Mouse (Mus musculus): ENCODE measurements around the gene Pycr1.

The Pycr1 gene

DNA sequence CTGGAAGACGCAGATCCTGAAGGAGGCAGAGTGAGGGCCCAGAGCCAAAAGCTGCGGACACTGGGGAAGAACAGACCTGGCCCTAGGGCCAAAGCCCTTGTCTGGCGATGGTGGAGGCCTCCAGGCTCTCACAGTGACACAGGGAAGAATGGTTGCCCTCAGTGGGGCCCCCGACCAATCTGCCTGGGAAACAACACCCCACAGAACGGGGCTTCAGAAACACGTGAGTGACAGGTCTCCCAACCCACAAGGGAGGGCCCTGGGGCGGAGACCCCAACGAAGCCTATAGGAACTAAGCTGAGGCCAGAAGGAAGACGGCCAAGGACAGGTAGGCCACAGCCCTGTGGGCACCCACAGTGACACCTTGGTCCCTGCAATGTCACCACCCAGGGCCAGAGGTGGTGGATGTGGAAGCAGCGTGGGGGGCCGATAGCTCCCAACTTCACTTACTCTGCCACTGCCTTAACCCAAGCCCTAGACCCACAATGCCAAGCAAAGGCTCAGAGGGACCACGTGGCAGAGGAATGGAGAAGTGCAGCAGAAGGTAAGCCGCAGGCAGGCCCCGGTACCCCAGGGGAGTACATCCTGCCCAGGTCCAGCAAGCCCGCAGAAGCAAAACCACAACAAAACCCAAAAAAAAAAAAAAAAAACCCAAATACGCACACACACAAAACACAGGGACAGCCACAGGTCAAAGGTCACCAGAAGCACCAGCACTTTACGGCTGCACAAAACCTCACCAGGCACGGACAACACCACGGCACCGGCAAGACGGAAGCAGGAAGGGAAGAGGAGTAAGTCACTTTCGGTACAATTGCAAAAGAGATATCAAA lies 15.9 kb downstream of the Pycr1 start:
- DNase-seq (ENCODE audit: low spot score in 2 of 2): peak; percentile 62 to 81

DNA sequence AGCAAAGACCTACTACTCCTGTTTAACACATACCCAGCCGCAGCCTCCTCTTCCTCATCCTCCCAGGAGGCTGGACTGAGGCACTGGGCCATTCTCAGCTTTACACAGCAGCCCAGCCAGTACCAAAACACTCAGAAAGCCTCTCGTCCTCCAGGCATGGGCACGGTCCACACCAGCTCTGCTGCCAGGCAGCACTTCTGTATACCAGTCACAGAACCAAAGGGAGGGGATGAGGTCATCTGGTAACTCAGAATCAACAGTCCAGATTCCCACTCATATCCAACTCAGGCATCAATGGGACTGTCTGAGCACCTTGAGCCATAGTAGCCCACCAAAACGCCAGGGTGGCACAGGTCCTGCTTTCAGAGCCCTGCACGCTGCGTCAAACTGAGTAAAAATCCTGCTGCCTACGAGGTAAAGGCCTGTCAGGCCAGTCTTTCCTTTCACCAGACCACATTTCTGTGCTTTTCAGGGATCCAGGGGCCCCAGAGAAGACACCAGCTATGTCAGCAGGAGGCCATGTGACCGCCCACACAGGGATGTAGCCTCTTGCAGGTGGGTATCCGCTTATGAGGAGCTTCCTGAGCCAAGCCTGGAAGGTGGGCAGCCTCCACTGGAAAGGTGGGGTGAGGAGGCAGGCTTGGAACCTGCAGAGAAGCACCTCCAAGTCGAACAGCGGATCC lies 16.6 kb downstream of the Pycr1 start:
- DNase-seq (ENCODE audit: low spot score in 2 of 2): peak in 1 of 2 experiments; percentile 63

GRCm38 (mm10) chr11:120625152-120625775 lies 18.3 kb downstream of the Pycr1 start, which contains the start of gene Sirt7:
Gene Sirt7 (minus strand): TSS chr11:120625240.
- no peak for DNase-seq (ENCODE audit: low spot score in 2 of 2)

- DNase-seq (ENCODE audit: low spot score in 2 of 2): peak; percentile 85 to 93
These were observed 18.9 kb downstream of the Pycr1 start for GRCm38 (mm10) chr11:120624680-120625111.

DNA sequence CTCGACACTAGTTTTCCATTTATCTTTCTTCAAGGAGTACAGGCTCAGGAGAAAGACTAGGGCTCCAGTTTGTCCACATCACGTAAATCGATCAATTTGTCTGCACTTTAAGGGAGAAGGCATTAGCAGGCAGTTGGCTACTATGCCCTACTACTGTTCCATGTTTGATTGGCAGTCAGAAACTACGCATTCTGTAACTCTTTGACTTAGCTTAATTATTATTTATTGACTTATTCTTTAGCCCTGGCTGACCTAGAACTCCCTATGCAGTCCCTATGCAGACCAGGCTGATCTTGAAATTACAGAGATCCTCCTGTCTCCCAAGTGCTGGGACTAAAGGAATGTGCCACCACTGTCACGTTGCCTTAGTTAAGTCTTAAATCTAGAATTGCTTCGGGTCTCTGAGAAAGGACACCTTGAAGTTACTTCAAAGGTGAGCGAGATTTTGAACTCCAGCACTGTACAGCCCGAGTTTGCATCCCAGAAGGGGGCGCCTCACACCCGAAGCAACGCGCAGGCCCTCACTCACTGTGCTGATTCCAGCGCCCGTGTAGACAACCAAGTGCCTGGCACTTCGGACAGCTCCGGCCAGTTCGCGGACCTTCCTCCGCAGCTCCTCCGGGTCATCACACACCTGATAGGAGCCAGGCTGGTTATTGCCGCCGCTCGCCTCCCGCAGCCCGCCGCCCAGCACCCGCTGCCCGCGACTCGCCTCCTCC lies 19.4 kb downstream of the Pycr1 start:
- peak; percentile 80 to 91 for DNase-seq (ENCODE audit: low spot score in 2 of 2)

GRCm38 (mm10) chr11:120622805-120623204 lies 20.8 kb downstream of the Pycr1 start:
- DNase-seq (ENCODE audit: low spot score in 2 of 2): peak in 1 of 2 experiments; percentile 53

DNA sequence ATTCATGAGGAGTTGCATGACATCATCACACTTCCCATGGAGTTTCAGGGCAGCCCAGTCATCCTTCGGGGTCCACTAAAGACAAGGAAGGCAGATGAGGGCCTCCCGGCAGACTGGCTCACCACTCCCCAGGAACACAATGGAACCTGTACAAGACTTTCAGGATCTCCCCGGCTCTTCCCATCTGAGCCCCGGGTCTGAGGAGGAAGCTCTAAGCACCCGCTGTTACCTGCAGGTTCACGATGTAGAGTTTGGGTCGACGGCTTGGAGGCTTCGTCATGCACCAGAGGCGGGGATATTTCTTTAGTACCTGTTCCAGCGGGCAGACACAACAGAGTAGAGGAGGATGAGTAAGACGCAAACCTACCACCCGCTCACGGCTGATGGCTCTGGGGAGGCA lies 23.4 kb downstream of the Pycr1 start:
- DNase-seq (ENCODE audit: low spot score in 2 of 2): no peak

DNA sequence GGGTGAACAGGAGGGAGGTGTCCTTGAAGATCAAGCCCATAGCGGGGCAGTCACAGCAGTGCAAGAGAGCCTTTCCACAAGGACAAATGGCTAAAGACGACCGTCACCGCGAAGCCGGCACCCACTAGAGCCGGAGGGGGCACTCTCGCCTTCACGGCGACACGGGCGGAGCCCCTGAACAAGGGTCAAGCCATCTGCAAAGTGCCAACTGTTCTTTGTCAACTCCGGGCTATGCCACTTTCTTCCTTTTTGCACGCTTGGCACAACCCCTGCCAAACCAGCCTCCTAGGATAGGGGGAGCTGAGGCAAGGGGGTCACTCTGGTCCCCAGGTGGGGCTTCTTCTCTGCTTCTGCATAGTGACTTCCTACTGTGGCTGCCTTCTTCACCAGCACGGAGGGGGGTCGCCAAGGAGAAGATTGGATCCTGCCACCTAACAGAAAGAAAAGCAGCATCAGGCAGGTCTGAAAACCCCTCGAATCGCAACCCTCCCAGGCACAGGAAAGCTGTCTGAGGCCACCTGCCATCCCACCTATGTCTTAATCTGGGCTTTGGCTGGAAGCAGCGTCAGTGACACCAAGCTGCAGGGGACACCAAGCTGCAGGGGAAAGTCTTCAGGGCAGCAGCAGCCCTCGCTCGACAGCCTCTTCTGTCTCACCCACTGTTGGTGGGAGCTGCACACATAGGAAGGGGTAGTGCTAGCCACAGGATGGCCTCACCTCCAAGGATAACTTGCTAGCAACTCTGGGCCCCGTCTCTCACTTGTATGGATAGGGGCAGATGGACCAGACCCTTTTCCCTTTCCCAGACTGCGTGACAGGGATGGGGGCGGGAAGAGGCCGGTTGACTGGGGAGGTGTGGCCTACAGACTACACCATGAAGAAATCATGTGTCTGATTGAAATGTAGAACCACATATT lies 24.7 kb downstream of the Pycr1 start:
- peak in 1 of 2 experiments; percentile 65 for DNase-seq (ENCODE audit: low spot score in 2 of 2)

DNA sequence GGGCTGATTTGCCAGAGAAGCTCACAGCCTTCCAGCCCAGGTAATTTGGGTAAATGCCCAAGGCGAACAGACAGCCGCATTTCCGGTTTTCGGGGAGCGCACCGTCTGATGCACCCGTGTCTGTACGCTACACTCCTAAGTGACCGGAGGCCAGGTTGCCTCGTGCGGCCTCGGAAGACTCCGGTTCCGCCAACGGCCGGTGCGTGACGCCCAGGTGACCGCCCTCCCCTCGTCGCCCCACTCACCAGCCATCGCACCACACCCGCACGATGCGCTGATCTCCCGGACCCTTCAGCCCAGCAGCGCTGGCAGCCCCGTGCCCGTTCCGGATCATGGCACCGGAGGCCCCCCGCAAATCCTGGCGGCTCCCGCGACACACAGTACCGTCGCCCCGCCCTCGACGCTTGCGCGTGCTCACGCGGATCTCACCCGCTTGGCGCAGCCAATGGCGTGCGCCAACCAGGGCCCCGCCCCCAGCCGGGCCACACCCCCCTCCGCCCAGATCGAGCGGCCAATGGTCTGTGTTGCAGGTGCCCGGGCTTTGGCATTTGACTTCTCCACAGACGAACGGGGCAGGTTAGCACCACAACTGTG lies 26.0 kb downstream of the Pycr1 start, which contains the start of gene Pcyt2:
Gene Pcyt2 (minus strand): TSS at position 418 of the 594 bp plus-strand sequence.
- DNase-seq (ENCODE audit: low spot score in 2 of 2): peak; percentile 96 to 97

- no peak for DNase-seq (ENCODE audit: low spot score in 2 of 2)
These were observed 26.8 kb downstream of the Pycr1 start for GRCm38 (mm10) chr11:120616617-120617294.

DNA sequence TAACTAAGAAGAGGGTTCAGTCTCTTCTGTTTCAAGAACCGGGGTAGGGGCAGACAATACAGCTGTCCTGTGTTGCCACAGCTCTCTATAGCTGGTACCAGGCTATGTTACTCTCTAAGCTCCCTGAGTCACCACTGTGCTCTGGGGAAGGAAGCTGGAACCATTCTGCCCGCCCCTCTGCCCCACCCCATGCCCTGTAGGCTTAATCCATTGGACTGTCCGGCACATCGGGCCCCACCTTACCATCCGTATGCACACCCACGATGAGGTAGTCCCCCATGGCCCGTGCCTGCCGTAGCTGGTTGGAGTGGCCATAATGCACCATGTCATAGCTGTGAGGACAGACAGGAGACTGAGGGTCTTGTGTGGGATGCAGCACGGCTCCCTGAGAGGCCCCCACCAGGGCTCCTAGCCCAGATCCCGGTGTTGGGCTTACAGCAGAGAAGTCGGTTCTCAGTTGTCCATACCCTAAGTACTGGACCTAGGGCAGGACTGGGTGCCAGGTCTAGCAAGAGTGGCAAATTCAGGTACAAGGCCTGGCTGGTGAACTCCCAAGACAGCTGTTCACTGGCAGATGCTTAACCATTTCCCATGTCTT lies 27.9 kb downstream of the Pycr1 start:
- no peak for DNase-seq (ENCODE audit: low spot score in 2 of 2)

DNA sequence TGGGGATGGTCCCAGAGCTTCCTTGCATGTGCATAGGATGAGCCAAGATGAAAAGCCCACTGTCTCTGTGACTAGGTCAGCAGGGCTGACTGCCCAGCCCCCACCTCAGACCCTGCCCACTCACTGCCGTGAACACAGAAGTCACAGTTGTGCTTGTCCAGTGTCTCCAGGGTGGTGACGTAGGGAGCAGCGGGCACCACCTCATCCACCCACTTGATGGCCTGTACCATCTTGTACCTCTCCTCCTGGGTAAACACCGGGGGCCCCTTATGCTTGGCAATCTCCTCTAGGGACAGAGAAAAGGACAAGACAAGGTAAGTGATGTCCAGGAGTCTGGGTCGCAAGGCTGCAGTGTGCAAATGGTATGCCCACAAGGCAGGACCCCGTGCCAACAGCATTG lies 28.4 kb downstream of the Pycr1 start:
- no peak for DNase-seq (ENCODE audit: low spot score in 2 of 2)

DNA sequence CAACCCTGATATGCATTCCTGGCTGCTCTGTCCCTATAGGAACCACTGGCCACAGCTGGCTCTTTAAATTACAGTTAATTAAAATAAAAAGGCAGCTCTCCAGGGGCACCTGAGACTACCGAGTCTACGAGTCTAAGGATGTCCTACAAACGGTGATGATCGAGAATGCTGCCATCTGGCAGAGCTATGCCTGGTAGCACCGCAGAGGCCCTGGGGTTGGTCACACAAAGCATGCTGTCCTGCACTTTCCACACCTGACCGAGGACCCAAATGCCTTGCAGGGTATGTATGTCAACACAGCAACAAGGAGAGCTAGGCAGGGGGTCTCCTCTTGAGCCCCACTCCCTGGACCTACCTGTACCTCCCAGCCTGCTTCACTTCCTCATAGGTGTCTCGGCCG lies 29.6 kb downstream of the Pycr1 start:
- no peak for DNase-seq (ENCODE audit: low spot score in 2 of 2)

DNA sequence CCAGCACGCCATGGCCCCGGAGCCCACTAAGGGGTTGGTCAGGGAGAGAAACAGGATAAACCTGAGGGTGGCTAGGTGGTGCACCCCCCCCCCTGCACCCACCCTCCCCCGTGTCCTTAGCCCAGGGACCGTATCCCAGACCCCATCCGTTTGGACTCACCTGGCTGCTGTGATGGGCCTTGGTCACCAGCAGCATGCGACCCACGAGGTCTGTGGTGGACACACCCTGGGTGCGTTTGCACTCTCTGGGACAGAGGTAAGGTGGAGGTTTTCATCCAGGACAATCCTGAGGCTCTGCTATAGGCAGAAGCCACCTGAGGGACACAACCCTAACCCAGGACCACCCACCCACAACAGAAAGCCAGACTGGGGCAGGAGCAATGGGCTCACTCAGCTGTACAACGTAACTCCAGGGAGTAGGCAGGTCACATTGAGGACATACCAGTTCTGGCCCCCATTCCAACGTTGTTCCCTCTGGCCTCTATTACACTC lies 30.0 kb downstream of the Pycr1 start:
- no peak for DNase-seq (ENCODE audit: low spot score in 2 of 2)

GRCm38 (mm10) chr11:120612763-120613162 lies 30.8 kb downstream of the Pycr1 start:
- peak; percentile 79 to 91 for DNase-seq (ENCODE audit: low spot score in 2 of 2)

DNA sequence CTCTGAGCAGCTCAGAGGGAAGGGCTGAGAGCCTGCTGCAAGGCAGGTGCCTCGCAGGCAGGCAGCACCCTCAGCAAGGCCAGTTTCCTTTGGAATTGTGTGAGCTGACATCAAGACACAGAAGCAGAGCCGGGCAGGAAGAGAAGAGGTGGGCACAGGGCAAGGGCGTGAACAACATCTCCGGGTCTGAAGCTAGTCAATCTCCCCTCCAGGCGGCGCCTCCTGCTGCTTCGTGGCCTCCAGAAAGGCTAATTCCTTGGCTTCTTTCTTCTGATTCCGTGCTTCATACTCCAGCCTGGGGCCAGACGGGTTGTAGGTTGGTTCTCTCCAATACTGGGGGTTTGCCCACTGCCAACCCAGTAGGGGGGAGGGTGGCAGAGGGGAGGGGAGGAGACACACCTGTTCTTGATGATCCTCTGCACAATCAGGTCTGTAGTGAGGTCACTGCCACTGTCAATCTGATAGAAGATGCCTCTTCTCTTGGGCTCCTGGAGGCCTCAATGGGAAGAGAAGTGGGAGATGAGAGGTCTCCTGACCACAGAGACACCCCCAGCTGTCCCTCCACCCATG lies 33.0 kb downstream of the Pycr1 start:
- DNase-seq (ENCODE audit: low spot score in 2 of 2): no peak

- DNase-seq (ENCODE audit: low spot score in 2 of 2): no peak
These were observed 34.3 kb downstream of the Pycr1 start for GRCm38 (mm10) chr11:120609250-120609649.

DNA sequence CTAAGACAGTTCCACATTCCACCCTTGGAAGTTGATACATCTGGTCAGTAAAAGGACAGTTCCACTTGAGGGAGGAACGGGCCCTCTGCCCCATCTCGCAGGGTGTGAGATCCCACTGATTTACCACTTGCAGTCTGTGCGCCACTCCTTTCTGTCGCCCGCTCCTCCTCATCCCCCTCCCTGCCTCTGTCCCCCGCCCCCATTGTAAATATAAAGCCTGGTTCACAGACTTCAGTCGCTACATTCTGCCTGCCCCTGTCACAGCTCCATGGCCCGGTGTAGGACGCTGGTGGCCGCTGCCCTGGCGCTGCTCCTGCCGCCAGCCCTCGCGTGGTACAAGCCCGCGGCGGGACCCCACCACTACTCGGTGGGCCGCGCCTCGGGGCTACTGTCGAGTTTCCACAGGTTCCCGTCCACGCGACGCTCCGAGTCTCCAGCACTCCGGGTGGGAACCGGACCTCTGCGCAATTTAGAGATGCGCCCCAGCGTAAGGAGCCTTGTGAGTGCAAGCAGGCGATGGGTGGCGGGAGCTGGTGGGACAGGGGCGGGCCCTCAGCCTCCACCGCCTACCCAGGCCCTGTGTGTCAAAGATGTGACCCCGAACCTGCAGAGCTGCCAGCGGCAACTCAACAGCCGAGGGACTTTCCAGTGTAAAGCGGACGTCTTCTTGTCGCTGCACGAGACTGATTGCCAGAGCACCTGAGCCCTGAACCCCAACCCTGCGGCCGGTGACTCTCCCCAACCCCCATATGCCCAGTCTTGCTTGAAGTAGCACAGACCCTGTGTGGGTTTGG lies 35.1 kb downstream of the Pycr1 start, which contains the start of gene Npb:
Gene Npb (plus strand): TSS at position 237 of the 794 bp plus-strand sequence.
- DNase-seq (ENCODE audit: low spot score in 2 of 2): no peak
